Comparison of ENCODE assay signal across 18 mouse cellular contexts in the genomic region with DNA sequence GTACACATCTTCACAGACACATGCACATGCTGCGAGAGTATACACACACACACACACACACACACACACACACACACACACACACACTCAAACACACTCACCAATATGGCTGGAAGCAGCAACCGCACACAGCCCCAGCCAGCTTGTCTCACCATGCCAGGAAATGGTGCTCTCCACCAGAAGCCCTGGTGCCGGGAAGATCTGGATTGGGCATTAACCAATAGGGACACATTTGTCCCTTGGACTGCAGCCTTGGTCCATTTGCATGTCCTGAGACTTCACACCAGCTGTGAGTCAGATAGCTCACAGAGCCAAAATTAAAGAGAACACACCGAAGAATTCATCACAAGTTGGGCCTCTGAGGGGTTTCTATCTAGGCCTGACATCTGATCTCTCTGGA.
DNase-seq lines count a peak whose midpoint lies in the region; TF ChIP-seq lines count a peak whose summit lies in the region.
"Had no signal": no experiment of that assay in that cellular context is flagged by ENCODE, and none has a peak within 500 bp of the region (broad histone marks: within the 10 kb centered on the region; RNA-seq: fewer than 3 reads in every experiment).

No protein-coding gene starts in this region.

- TF ChIP-seq CTCF in cerebellum, adult 2 months (IDR thresholded peaks at IDR 0.05; ENCODE audit: borderline replicate concordance, insufficient read depth, low read depth, low read length) = no peak

- no peak overlapping the region for H3K4me3 ChIP-seq in cerebellum, adult 2 months (replicated peaks; ENCODE audit: insufficient read depth, low read depth, low read length)
- H3K4me3 ChIP-seq: embryonic facial prominence, embryonic 12.5 days; embryonic facial prominence, embryonic 15.5 days; gastrocnemius, adult 2 months; hindbrain, embryonic 12.5 days; hindbrain, embryonic 15.5 days; intestine, embryonic 15.5 days had no signal

- no peak for TF ChIP-seq POLR2A in cerebellum, adult 2 months (IDR thresholded peaks at IDR 0.05; ENCODE audit: borderline replicate concordance, insufficient read depth, low read length)

- peaks cover 23% of the 10 kb centered on the region for H3K4me1 ChIP-seq in cerebellum, adult 2 months (ENCODE audit: control insufficient read depth, insufficient read depth, low read length)
- H3K4me1 ChIP-seq: embryonic facial prominence, embryonic 12.5 days; embryonic facial prominence, embryonic 15.5 days; hindbrain, embryonic 12.5 days; hindbrain, embryonic 15.5 days; intestine, embryonic 15.5 days had no signal

- peak overlapping the region; percentile 44 for H3K27ac ChIP-seq in cerebellum, adult 2 months (ENCODE audit: insufficient read depth, low read length)
- H3K27ac ChIP-seq: embryonic facial prominence, embryonic 12.5 days; embryonic facial prominence, embryonic 15.5 days; gastrocnemius, adult 2 months; hindbrain, embryonic 12.5 days; hindbrain, embryonic 15.5 days; intestine, embryonic 15.5 days had no signal

- H3K27me3 ChIP-seq in cerebellum, adult 2 months (ENCODE audit: control insufficient read depth, insufficient read depth, low read length) = no peaks in the 10 kb centered on the region
- H3K27me3 ChIP-seq: embryonic facial prominence, embryonic 12.5 days; embryonic facial prominence, embryonic 15.5 days; hindbrain, embryonic 12.5 days; hindbrain, embryonic 15.5 days; intestine, embryonic 15.5 days had no signal

- peak in 1 of 2 experiments; percentile 55 for DNase-seq in cerebellum, adult 2 months
- no peak for DNase-seq in cerebellum, adult 9-10 months
- peak; percentile 54 for DNase-seq in NIH3T3 (ENCODE audit: low read depth)
- peak; percentile 56 for DNase-seq in brain, adult 2 months (ENCODE audit: low read depth, low spot score)
- no peak for DNase-seq in thymus, postnatal 14 days
- DNase-seq in ovary, postnatal 14 days (ENCODE audit: low spot score) = no peak
- DNase-seq: adrenal gland, adult 2 months; adrenal gland, postnatal 14 days; forebrain, postnatal 0 days; gastrocnemius, adult 2 months; gastrocnemius, postnatal 14 days; heart, adult 11 months; kidney, adult 11 months had no signal

- 21% methylated on average over 4 of the region's 4 CpGs for WGBS in cerebellum, adult 2 months

Comparison
In these comparisons a context has a peak if more than half of its experiments do, and no peak if none do; other contexts are left out.
1. DNase-seq: peak in NIH3T3 (single experiment) and brain, adult 2 months (single experiment); none in cerebellum, adult 9-10 months (single experiment), thymus, postnatal 14 days (single experiment) and ovary, postnatal 14 days (single experiment).